25 mouse cellular contexts compared by ENCODE assay signal in the genomic region with DNA sequence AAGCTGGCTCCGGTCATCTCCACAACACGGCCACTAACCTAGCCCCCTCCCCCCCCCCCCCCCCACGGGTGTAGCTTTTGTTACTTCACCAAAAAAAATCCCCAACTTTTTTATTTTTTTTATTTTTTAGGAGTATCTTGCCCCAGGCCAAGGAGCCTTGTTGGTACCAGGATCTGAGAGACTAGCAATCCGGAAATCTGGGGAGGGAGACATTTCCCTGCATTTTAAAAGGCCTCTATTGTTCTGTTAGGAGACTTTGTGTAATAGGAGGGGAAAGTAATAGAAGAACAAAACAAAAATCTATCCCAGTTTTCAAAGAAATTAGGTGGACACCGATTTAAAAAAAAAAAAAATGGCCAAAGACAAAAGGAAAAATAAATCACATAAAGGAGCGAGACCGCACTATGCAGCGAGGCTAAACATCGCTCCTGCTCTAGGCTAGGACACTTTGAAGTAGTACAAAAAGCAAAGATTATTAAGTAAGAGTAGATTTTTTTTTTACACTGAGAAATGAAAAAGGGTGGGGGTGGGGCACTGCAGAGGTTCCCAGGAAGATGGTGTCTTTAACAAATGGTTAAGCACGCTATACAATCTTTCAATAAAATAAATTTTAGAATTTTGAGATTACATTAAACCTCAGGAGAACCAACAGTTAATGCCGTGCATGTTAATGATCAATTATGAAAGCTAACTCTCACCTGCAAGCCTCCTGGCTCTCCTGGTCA.
DNase-seq lines count a peak whose midpoint lies in the region; ATAC-seq and TF ChIP-seq lines count a peak whose summit lies in the region.
"Had no signal": no experiment of that assay in that cellular context is flagged by ENCODE, and none has a peak within 500 bp of the region (broad histone marks: within the 10 kb centered on the region; RNA-seq: fewer than 3 reads in every experiment).

No protein-coding gene starts in this region.

- no peak for TF ChIP-seq CTCF in heart, adult 2 months (IDR thresholded peaks at IDR 0.05)
- TF ChIP-seq CTCF in heart, postnatal 0 days (IDR thresholded peaks at IDR 0.05; ENCODE audit: low read depth), result no peak
- no peak for TF ChIP-seq CTCF in layer of hippocampus, adult 2 months (conservative IDR thresholded peaks at IDR 0.05)

- H3K9me3 ChIP-seq in heart, postnatal 0 days (replicated peaks; ENCODE audit: control insufficient read depth, low read length), result 0 out of 2 replicates have a peak, but pooled peaks cover 11% of the 10 kb centered on the region
- H3K9me3 ChIP-seq in heart, embryonic 11.5 days (replicated peaks; ENCODE audit: control insufficient read depth, low read length), result no peaks in the 10 kb centered on the region
- 0 out of 2 replicates have a peak, but pooled peaks cover 6% of the 10 kb centered on the region for H3K9me3 ChIP-seq in midbrain, embryonic 14.5 days (ENCODE audit: control insufficient read depth, low read length)
- H3K9me3 ChIP-seq: heart, embryonic 10.5 days; heart, embryonic 15.5 days had no signal

- no peak overlapping the region for H3K4me2 ChIP-seq in heart, postnatal 0 days (ENCODE audit: low read depth, low read length)
- no peak overlapping the region for H3K4me2 ChIP-seq in heart, embryonic 11.5 days
- no peak overlapping the region for H3K4me2 ChIP-seq in midbrain, embryonic 14.5 days (ENCODE audit: low read length)
- H3K4me2 ChIP-seq: embryonic facial prominence, embryonic 12.5 days; embryonic facial prominence, embryonic 15.5 days; heart, embryonic 15.5 days; hindbrain, embryonic 12.5 days; hindbrain, embryonic 15.5 days had no signal

- H3K4me3 ChIP-seq in heart, adult 2 months, result no peak overlapping the region
- no peak overlapping the region for H3K4me3 ChIP-seq in heart, postnatal 0 days (ENCODE audit: low read depth, low read length)
- H3K4me3 ChIP-seq in heart, embryonic 11.5 days (ENCODE audit: low read depth, low read length), result no peak overlapping the region
- H3K4me3 ChIP-seq in layer of hippocampus, adult 2 months, result no peak overlapping the region
- no peak overlapping the region for H3K4me3 ChIP-seq in midbrain, embryonic 14.5 days (replicated peaks; ENCODE audit: low read depth, low read length)
- H3K4me3 ChIP-seq: embryonic facial prominence, embryonic 12.5 days; embryonic facial prominence, embryonic 15.5 days; heart, embryonic 10.5 days; heart, embryonic 15.5 days; hindbrain, embryonic 12.5 days; hindbrain, embryonic 15.5 days had no signal

- H3K9ac ChIP-seq in heart, adult 2 months (ENCODE audit: low read depth, low read length), result no peak overlapping the region
- no peak overlapping the region for H3K9ac ChIP-seq in heart, postnatal 0 days (replicated peaks; ENCODE audit: low read depth, low read length)
- H3K9ac ChIP-seq in heart, embryonic 11.5 days (ENCODE audit: low read depth, low read length), result no peak overlapping the region
- no peak overlapping the region for H3K9ac ChIP-seq in midbrain, embryonic 14.5 days (replicated peaks; ENCODE audit: low read length)
- H3K9ac ChIP-seq: embryonic facial prominence, embryonic 12.5 days; embryonic facial prominence, embryonic 15.5 days; forebrain, postnatal 0 days; heart, embryonic 15.5 days; hindbrain, embryonic 12.5 days; hindbrain, embryonic 15.5 days had no signal

- no peak for TF ChIP-seq POLR2A in heart, adult 2 months (IDR thresholded peaks at IDR 0.05; ENCODE audit: insufficient read depth, low read depth, low read length)

- peak overlapping the region; percentile 79 for H3K27ac ChIP-seq in heart, adult 2 months
- H3K27ac ChIP-seq in heart, postnatal 0 days (ENCODE audit: low read depth), result peak overlapping the region; percentile 30; the same call in 1 of the 2 replicates
- no peak overlapping the region for H3K27ac ChIP-seq in heart, embryonic 11.5 days (ENCODE audit: low read depth, low read length)
- peak overlapping the region; percentile 60; the same call in 1 of the 2 replicates for H3K27ac ChIP-seq in layer of hippocampus, adult 2 months
- H3K27ac ChIP-seq in midbrain, embryonic 14.5 days (replicated peaks; ENCODE audit: low read depth, low read length), result no peak overlapping the region
- H3K27ac ChIP-seq: embryonic facial prominence, embryonic 12.5 days; embryonic facial prominence, embryonic 15.5 days; heart, embryonic 10.5 days; heart, embryonic 15.5 days; hindbrain, embryonic 12.5 days; hindbrain, embryonic 15.5 days had no signal

- peaks cover 8% of the 10 kb centered on the region for H3K79me2 ChIP-seq in heart, adult 2 months (replicated peaks; ENCODE audit: control insufficient read depth, insufficient read depth, low read length)

- peaks cover 26% of the 10 kb centered on the region for H3K4me1 ChIP-seq in heart, adult 2 months (ENCODE audit: control insufficient read depth, insufficient read depth, low read length)
- peaks cover 46% of the 10 kb centered on the region for H3K4me1 ChIP-seq in heart, postnatal 0 days (ENCODE audit: control insufficient read depth, insufficient read depth)
- H3K4me1 ChIP-seq in heart, embryonic 11.5 days (ENCODE audit: control insufficient read depth, insufficient read depth, low read length), result peaks cover 31% of the 10 kb centered on the region
- H3K4me1 ChIP-seq in midbrain, embryonic 14.5 days (ENCODE audit: control insufficient read depth, insufficient read depth, low read length), result 0 out of 2 replicates have a peak, but pooled peaks cover 8% of the 10 kb centered on the region

- H3K27me3 ChIP-seq in heart, adult 2 months (ENCODE audit: control insufficient read depth, insufficient read depth, low read length), result no peaks in the 10 kb centered on the region
- no peaks in the 10 kb centered on the region for H3K27me3 ChIP-seq in heart, postnatal 0 days (ENCODE audit: control insufficient read depth, insufficient read depth, low read length)
- no peaks in the 10 kb centered on the region for H3K27me3 ChIP-seq in heart, embryonic 11.5 days (ENCODE audit: control insufficient read depth, insufficient read depth, low read length)
- no peaks in the 10 kb centered on the region for H3K27me3 ChIP-seq in midbrain, embryonic 14.5 days (ENCODE audit: control insufficient read depth, insufficient read depth, low read length)
- H3K27me3 ChIP-seq: embryonic facial prominence, embryonic 12.5 days; embryonic facial prominence, embryonic 15.5 days; heart, embryonic 15.5 days; hindbrain, embryonic 12.5 days; hindbrain, embryonic 15.5 days had no signal

- intact Hi-C loops in heart, adult 2 months (cut with DNase I), result loop anchor here (5.0 kb wide), 1 partner anchor 36 kb away; no protein-coding TSS in a partner anchor
- intact Hi-C loops in heart, postnatal 25 days (cut with DNase I), result loop anchor here (1.0 kb wide), 1 partner anchor 35 kb away; no protein-coding TSS in a partner anchor

- no peak for ATAC-seq in heart, postnatal 0 days (ENCODE audit: insufficient read depth, low read depth)
- no peak for ATAC-seq in heart, embryonic 11.5 days (replicated peaks; ENCODE audit: insufficient number of reproducible peaks, low FRiP score, low TSS enrichment)
- no peak for ATAC-seq in midbrain, embryonic 14.5 days (ENCODE audit: low FRiP score, low TSS enrichment)
- ATAC-seq: activated CD4-positive, CD25-positive, alpha-beta regulatory T cell, adult 4 months; CD4-positive, CD25-positive, alpha-beta regulatory T cell, adult 4 months; forebrain, embryonic 14.5 days; forebrain, postnatal 0 days; intestine, embryonic 16.5 days had no signal

- peaks cover 40% of the 10 kb centered on the region for H3K36me3 ChIP-seq in heart, adult 2 months (ENCODE audit: control insufficient read depth, insufficient read depth, low read length)
- H3K36me3 ChIP-seq in heart, postnatal 0 days (replicated peaks; ENCODE audit: control insufficient read depth, insufficient read depth, low read length), result 0 out of 2 replicates have a peak, but pooled peaks cover 4% of the 10 kb centered on the region
- no peaks in the 10 kb centered on the region for H3K36me3 ChIP-seq in heart, embryonic 11.5 days (ENCODE audit: control insufficient read depth, insufficient read depth, low read length)
- no peaks in the 10 kb centered on the region for H3K36me3 ChIP-seq in midbrain, embryonic 14.5 days (ENCODE audit: control insufficient read depth, insufficient read depth, low read length)
- H3K36me3 ChIP-seq: embryonic facial prominence, embryonic 12.5 days; embryonic facial prominence, embryonic 15.5 days; heart, embryonic 15.5 days; hindbrain, embryonic 12.5 days; hindbrain, embryonic 15.5 days had no signal

- 48% methylated on average over 11 of the region's 11 CpGs for WGBS in heart, adult 2 months
- WGBS in heart, postnatal 0 days, result 73% methylated on average over 11 of the region's 11 CpGs
- 70% methylated on average over 11 of the region's 11 CpGs for WGBS in heart, embryonic 11.5 days (ENCODE audit: insufficient replicate concordance)
- WGBS in midbrain, embryonic 14.5 days, result 66% methylated on average over 11 of the region's 11 CpGs

- no peak for DNase-seq in heart, adult 2 months
- DNase-seq in heart, postnatal 25 days (ENCODE audit: low spot score), result no peak
- DNase-seq in heart, postnatal 0 days (ENCODE audit: low spot score), result no peak
- no peak for DNase-seq in layer of hippocampus, adult 2 months (ENCODE audit: low spot score in 2 of 2)
- no peak for DNase-seq in layer of hippocampus, postnatal 25 days (ENCODE audit: extremely low spot score in 1 of 2, low spot score in 1 of 2)
- no peak for DNase-seq in midbrain, embryonic 14.5 days
- DNase-seq: adrenal gland, adult 8-10 months; adrenal gland, postnatal 25 days; cerebellum, adult 18-20 months; cerebellum, adult 9-10 months; cerebellum, postnatal 14 days; forebrain, postnatal 0 days; gastrocnemius, postnatal 36 days; kidney, adult 18-20 months had no signal

- TF ChIP-seq EP300 in heart, adult 2 months (IDR thresholded peaks at IDR 0.05; ENCODE audit: insufficient read depth, low read depth, low read length), result 0 out of 2 replicates have a peak, but pooled peaks have one; percentile 36
- TF ChIP-seq EP300 in heart, postnatal 0 days (IDR thresholded peaks at IDR 0.05; ENCODE audit: low read depth), result no peak

Comparison
In these comparisons a context has a peak if more than half of its experiments do, and no peak if none do; other contexts are left out.
1. H3K27ac ChIP-seq: peak in heart, adult 2 months (single experiment), heart, postnatal 0 days (single experiment) and layer of hippocampus, adult 2 months (single experiment); none in heart, embryonic 11.5 days (single experiment) and midbrain, embryonic 14.5 days (single experiment).